11 mouse cellular contexts compared by ENCODE assay signal in genomic region chr1:180462396-180462795, GRCm38 (mm10). TPM values are rescaled to one million over a fixed set of nuclear protein-coding genes. Genes with fewer than 3 reads are reported as not detected.
DNase-seq lines count a peak whose midpoint lies in the region; ATAC-seq and TF ChIP-seq lines count a peak whose summit lies in the region.
"Had no signal": no experiment of that assay in that cellular context is flagged by ENCODE, and none has a peak within 500 bp of the region (broad histone marks: within the 10 kb centered on the region; RNA-seq: fewer than 3 reads in every experiment).

No protein-coding gene starts in this region.

- H3K4me2 ChIP-seq in embryonic facial prominence, embryonic 14.5 days (ENCODE audit: low read depth, low read length): no peak overlapping the region
- no peak overlapping the region for H3K4me2 ChIP-seq in intestine, embryonic 16.5 days (ENCODE audit: low read depth, low read length)
- H3K4me2 ChIP-seq: liver, embryonic 11.5 days had no signal

- no peaks in the 10 kb centered on the region for H3K27me3 ChIP-seq in kidney, adult 2 months (replicated peaks; ENCODE audit: control insufficient read depth, insufficient read depth, low read length)
- no peaks in the 10 kb centered on the region for H3K27me3 ChIP-seq in embryonic facial prominence, embryonic 14.5 days (replicated peaks; ENCODE audit: control insufficient read depth, insufficient read depth, low read length)
- no peaks in the 10 kb centered on the region for H3K27me3 ChIP-seq in intestine, embryonic 16.5 days (replicated peaks; ENCODE audit: control insufficient read depth, insufficient read depth, low read length)

- H3K4me1 ChIP-seq in kidney, adult 2 months (ENCODE audit: control insufficient read depth, insufficient read depth, low read length): no peaks in the 10 kb centered on the region
- H3K4me1 ChIP-seq in embryonic facial prominence, embryonic 14.5 days (ENCODE audit: control insufficient read depth, insufficient read depth, low read length): peaks cover 9% of the 10 kb centered on the region
- H3K4me1 ChIP-seq in intestine, embryonic 16.5 days (ENCODE audit: control insufficient read depth, insufficient read depth, low read length): peaks cover 8% of the 10 kb centered on the region; the same call in 1 of the 2 replicates

- no peaks in the 10 kb centered on the region for H3K36me3 ChIP-seq in kidney, adult 2 months (ENCODE audit: control insufficient read depth, insufficient read depth, low read length)
- H3K36me3 ChIP-seq in embryonic facial prominence, embryonic 14.5 days (ENCODE audit: control insufficient read depth, insufficient read depth, low read length): no peaks in the 10 kb centered on the region
- no peaks in the 10 kb centered on the region for H3K36me3 ChIP-seq in intestine, embryonic 16.5 days (ENCODE audit: control insufficient read depth, insufficient read depth, low read length)

- no peak overlapping the region for H3K9ac ChIP-seq in embryonic facial prominence, embryonic 14.5 days (ENCODE audit: low read depth, low read length)
- no peak overlapping the region for H3K9ac ChIP-seq in intestine, embryonic 16.5 days (ENCODE audit: low read depth, low read length)

- no peak overlapping the region for H3K4me3 ChIP-seq in kidney, adult 2 months (ENCODE audit: insufficient read depth, low read depth, low read length)
- no peak overlapping the region for H3K4me3 ChIP-seq in embryonic facial prominence, embryonic 14.5 days (ENCODE audit: low read depth, low read length)
- no peak overlapping the region for H3K4me3 ChIP-seq in intestine, embryonic 16.5 days (ENCODE audit: low read length)

- H3K9me3 ChIP-seq in embryonic facial prominence, embryonic 14.5 days (ENCODE audit: control insufficient read depth, low read length): no peaks in the 10 kb centered on the region
- H3K9me3 ChIP-seq in intestine, embryonic 16.5 days (ENCODE audit: control insufficient read depth, low read length): no peaks in the 10 kb centered on the region

- DNase-seq in kidney, adult 2 months: peak; percentile 2
- no peak for DNase-seq in kidney, postnatal 4 days
- DNase-seq in embryonic facial prominence, embryonic 14.5 days (ENCODE audit: low spot score): peak; percentile 55
- peak; percentile 61 for DNase-seq in gastrocnemius, postnatal 25 days
- DNase-seq in lung, postnatal 14 days: peak; percentile 27
- DNase-seq in ovary, postnatal 10 days (ENCODE audit: low spot score): no peak
- DNase-seq in kidney, adult 18-20 months: no peak
- DNase-seq: thymus, postnatal 36 days had no signal

- no peak for TF ChIP-seq CTCF in kidney, adult 2 months (conservative IDR thresholded peaks at IDR 0.05; ENCODE audit: insufficient read depth, insufficient read length, low read depth, low read length)

- no peak for TF ChIP-seq POLR2A in kidney, adult 2 months (IDR thresholded peaks at IDR 0.05; ENCODE audit: low read depth, low read length)

- no peak overlapping the region for H3K27ac ChIP-seq in kidney, adult 2 months (ENCODE audit: insufficient read depth, low read depth, low read length)
- no peak overlapping the region; the same call in 1 of the 2 replicates for H3K27ac ChIP-seq in embryonic facial prominence, embryonic 14.5 days (replicated peaks; ENCODE audit: low read depth, low read length)
- no peak overlapping the region for H3K27ac ChIP-seq in intestine, embryonic 16.5 days (ENCODE audit: low read length)

- WGBS in kidney, adult 2 months: 71% methylated on average over 5 of the region's 5 CpGs
- 56% methylated on average over 5 of the region's 5 CpGs for WGBS in embryonic facial prominence, embryonic 14.5 days
- WGBS in intestine, embryonic 16.5 days: 83% methylated on average over 5 of the region's 5 CpGs

- ATAC-seq in embryonic facial prominence, embryonic 14.5 days (ENCODE audit: low read depth): peak; percentile 32; the same call in 1 of the 2 replicates
- ATAC-seq in intestine, embryonic 16.5 days: no peak
- ATAC-seq: activated CD4-positive, CD25-positive, alpha-beta regulatory T cell, adult 4 months had no signal

RNA-seq across cellular contexts. Expression of gene Stum, which starts 20.9 kb away (rescaled TPM):
- 0.69 and 1.1 TPM in 2 replicates for polyA plus RNA-seq in kidney, adult 2 months (2012; rRNA removed)
- 4.0 and 5.3 TPM in 2 replicates for polyA plus RNA-seq in embryonic facial prominence, embryonic 14.5 days (2014; fragmentation: Nextera tagmentation; extraction: Ambion mirVana)
- under 1 TPM; 0.43 to 0.49 TPM for total RNA-seq in gastrocnemius, postnatal 25 days (2021)
- polyA plus RNA-seq in intestine, embryonic 16.5 days (2015; fragmentation: Nextera tagmentation; extraction: Ambion mirVana): 1.2 and 1.4 TPM in 2 replicates
- polyA plus RNA-seq: activated CD4-positive, CD25-positive, alpha-beta regulatory T cell, adult 4 months had no signal

Comparison
In these comparisons a context has a peak if more than half of its experiments do, and no peak if none do; other contexts are left out.
1. DNase-seq: peak in kidney, adult 2 months (single experiment), embryonic facial prominence, embryonic 14.5 days (single experiment), gastrocnemius, postnatal 25 days (single experiment) and lung, postnatal 14 days (single experiment); none in kidney, postnatal 4 days (0 of 2), ovary, postnatal 10 days (single experiment) and kidney, adult 18-20 months (single experiment).